Mouse (Mus musculus) G1E (cell line): ENCODE data around the gene D330020A13Rik. TPM values are rescaled to one million over a fixed set of nuclear protein-coding genes. Genes with fewer than 3 reads are reported as not detected.

Experiments
- ATAC-seq: 2 replicates; pipeline ENCODE4 v1.8.0; 2016; ENCODE audit warnings: mild to moderate bottlenecking; ENCODE audit not compliant: insufficient number of reproducible peaks, poor library complexity, low FRiP score, severe bottlenecking; ENCODE audit errors: extremely low read depth
- DNase-seq: peaks from one replicate; pipeline ENCODE4 v3.0.0; 2012; ENCODE audit warnings: low spot score
- H3K27me3 ChIP-seq: 2 replicates; pipeline ENCODE4 v1.6.1; 2012; ENCODE audit warnings: mild to moderate bottlenecking, low read length, inconsistent platforms; ENCODE audit not compliant: insufficient read depth
- H3K36me3 ChIP-seq: replicated peaks from 2 replicates; pipeline ENCODE3; 2012; ENCODE audit warnings: mild to moderate bottlenecking, inconsistent platforms
- H3K4me1 ChIP-seq: 2 replicates; pipeline ENCODE4 v1.6.1; 2012; ENCODE audit warnings: low read depth, low read length, inconsistent platforms, mixed read lengths; ENCODE audit not compliant: insufficient read depth
- H3K4me3 ChIP-seq: 2 replicates; pipeline ENCODE4 v1.5.1; 2012; ENCODE audit warnings: low read depth, mild to moderate bottlenecking, inconsistent platforms, low read length, moderate library complexity, mixed read lengths
- H3K9me3 ChIP-seq: replicated peaks from 2 replicates; pipeline ENCODE4 v1.6.1; 2012; ENCODE audit warnings: inconsistent platforms
- CTCF ChIP-seq: IDR thresholded peaks from 2 replicates; pipeline ENCODE4 v1.5.1; 2012; ENCODE audit warnings: low read depth, low read length, inconsistent platforms, mixed read lengths
- GATA1 ChIP-seq: IDR thresholded peaks from 2 replicates; pipeline ENCODE4 v1.6.1; 2012; ENCODE audit warnings: borderline replicate concordance, low read length, inconsistent platforms, mixed read lengths
- GATA2 ChIP-seq: IDR thresholded peaks from 2 replicates; pipeline ENCODE4 v1.6.1; 2012; ENCODE audit warnings: low read depth, low read length, inconsistent platforms, borderline replicate concordance
- POLR2AphosphoS5 ChIP-seq: IDR thresholded peaks from 2 replicates; pipeline ENCODE4 v1.6.1; 2012; ENCODE audit warnings: low read depth, low read length, inconsistent platforms; ENCODE audit not compliant: insufficient replicate concordance
- TAL1 ChIP-seq: conservative IDR thresholded peaks from 2 replicates; pipeline ENCODE4 v1.6.1; 2012; ENCODE audit warnings: low read depth, low read length, inconsistent platforms, mixed read lengths
- polyA plus RNA-seq: library from polyadenylated mRNA; stranded (reverse); fragments of >175 nt; gene quantifications from 2 replicates; pipeline ENCODE4 v1.2.3, GENCODE M21; 2012
- total RNA-seq, 2 experiments: library from RNA; stranded (forward) in 1 of 2; stranded (reverse) in 1 of 2; fragments of 200-1000 nt in 1 of 2; fragments of >200 nt in 1 of 2; fragmentation: Nextera tagmentation in 1 of 2; gene quantifications; 2 replicates each; pipeline ENCODE4 v1.2.3; 2014 to 2017

The D330020A13Rik gene
- total and polyA plus RNA-seq, 3 experiments = not detected

DNA sequence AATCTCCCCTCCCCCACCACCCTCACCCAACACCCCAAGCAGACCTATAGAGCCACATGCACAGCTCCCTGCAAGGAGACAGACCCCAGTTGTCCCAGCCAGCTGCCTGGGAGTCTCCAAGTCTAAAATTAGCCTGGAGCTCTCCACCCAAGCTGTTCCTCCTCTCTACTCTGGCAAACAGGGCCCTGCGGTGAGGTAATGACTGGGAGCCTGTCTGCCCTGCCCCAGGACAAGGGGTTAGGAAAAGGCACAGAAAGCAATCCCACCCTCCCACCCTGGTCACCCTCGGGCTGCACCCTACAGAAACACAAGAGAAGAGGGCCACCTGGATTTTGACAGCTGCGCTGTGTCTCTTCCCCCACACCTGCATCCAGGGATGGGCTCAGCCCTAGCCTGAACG is 19.3 kb upstream of the D330020A13Rik start:
- Histone ChIP-seq H3K9me3 (no peaks in the 10 kb centered on the region), H3K4me3 (no peak overlapping the region), H3K4me1 (0 out of 2 replicates have a peak, but pooled peaks cover 3% of the 10 kb centered on the region), H3K36me3 (no peaks in the 10 kb centered on the region), H3K27me3 (peaks cover 12% of the 10 kb centered on the region)
- no peak for ATAC-seq
- TF ChIP-seq POLR2AphosphoS5 = no peak
- no peak for TF ChIP-seq CTCF
- no peak for TF ChIP-seq TAL1
- no peak for TF ChIP-seq GATA2
- TF ChIP-seq GATA1 = no peak
- DNase-seq = no peak

DNA sequence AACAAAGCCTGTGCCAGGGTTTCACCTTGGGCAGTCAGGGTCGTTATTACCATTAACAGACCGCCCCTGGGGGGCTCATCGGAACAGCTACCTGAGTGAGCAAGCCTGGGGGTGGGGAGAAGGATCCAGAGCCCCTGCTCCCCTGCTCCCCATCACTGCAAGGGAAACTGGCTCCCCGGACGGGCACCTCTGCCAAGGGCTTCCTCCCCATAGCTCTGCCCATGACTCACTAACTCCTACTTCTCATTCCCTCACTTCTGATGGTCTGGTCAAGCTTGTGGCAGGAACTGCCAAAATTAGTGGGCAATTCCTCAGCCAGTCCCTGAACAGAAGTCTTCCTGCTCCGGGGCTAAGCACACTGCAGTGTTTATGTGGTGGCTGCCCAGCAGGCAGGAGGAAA is 18.9 kb upstream of the D330020A13Rik start:
- Histone ChIP-seq H3K36me3 (no peaks in the 10 kb centered on the region), H3K4me1 (0 out of 2 replicates have a peak, but pooled peaks cover 3% of the 10 kb centered on the region), H3K4me3 (no peak overlapping the region), H3K27me3 (peaks cover 13% of the 10 kb centered on the region), H3K9me3 (no peaks in the 10 kb centered on the region)
- ATAC-seq (no peak), DNase-seq (no peak)
- TF ChIP-seq TAL1 (no peak), GATA2 (no peak), POLR2AphosphoS5 (no peak), GATA1 (no peak)

DNA sequence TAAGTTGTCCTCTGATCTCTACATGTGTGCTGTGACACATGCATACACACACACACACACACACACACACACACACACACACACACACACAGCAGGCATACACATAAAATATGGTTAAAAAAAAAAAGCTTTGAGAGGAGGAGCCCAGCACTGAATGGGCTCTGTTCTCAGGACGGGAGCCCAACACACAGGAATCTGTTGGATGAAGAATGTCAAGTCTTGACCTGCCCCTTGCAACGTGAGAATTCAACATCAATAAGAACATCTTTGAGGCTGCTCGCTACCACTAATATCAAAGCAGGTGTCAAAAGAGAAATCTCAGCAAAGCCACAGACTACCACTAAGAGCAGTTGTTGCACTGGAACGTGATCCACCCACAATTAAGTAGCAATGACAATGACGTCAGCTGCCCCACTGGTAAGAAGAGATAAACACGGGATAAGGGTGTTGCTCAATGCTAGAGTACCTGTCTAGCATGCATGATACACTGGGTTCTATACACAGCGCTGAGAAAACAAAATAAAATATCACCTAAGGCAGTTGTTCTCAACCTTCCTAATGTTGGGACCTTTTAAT is 17.2 kb upstream of the D330020A13Rik start:
- H3K27me3 ChIP-seq = peaks cover 16% of the 10 kb centered on the region
- H3K4me3 ChIP-seq = no peak overlapping the region
- H3K9me3 ChIP-seq = no peaks in the 10 kb centered on the region
- DNase-seq (no peak), ATAC-seq (no peak)
- 0 out of 2 replicates have a peak, but pooled peaks cover 3% of the 10 kb centered on the region for H3K4me1 ChIP-seq
- TF ChIP-seq GATA1 = no peak
- no peak for TF ChIP-seq CTCF
- TF ChIP-seq POLR2AphosphoS5 = no peak
- TF ChIP-seq TAL1 = no peak
- no peak for TF ChIP-seq GATA2
- no peaks in the 10 kb centered on the region for H3K36me3 ChIP-seq

DNA sequence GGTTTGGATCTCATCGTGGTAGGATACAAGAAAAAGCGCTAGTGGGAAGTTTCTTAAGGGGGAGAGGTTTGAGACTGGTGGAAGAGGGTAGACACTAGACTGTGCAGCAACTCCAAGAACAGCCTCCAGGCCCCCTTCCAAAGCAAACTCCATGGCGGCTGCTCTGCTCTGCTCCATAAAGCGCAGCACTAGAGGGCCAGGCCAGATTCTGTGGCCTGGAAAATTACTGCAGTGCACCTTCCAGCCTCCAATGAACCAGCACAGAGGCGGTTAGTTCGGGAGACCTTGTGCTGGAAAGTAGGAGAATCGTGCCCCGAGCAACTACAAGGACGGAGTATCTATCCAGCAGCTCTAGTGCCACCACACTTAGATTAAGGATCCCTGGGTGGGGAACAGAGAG is 6.9 kb upstream of the D330020A13Rik start:
- Histone ChIP-seq H3K4me3 (no peak overlapping the region), H3K4me1 (no peaks in the 10 kb centered on the region), H3K36me3 (no peaks in the 10 kb centered on the region), H3K27me3 (peaks cover 12% of the 10 kb centered on the region; the same call in 1 of the 2 replicates), H3K9me3 (no peaks in the 10 kb centered on the region)
- no peak for TF ChIP-seq GATA1
- TF ChIP-seq POLR2AphosphoS5 = no peak
- no peak for TF ChIP-seq TAL1
- TF ChIP-seq GATA2 = no peak
- no peak for TF ChIP-seq CTCF
- ATAC-seq (no peak), DNase-seq (no peak)

DNA sequence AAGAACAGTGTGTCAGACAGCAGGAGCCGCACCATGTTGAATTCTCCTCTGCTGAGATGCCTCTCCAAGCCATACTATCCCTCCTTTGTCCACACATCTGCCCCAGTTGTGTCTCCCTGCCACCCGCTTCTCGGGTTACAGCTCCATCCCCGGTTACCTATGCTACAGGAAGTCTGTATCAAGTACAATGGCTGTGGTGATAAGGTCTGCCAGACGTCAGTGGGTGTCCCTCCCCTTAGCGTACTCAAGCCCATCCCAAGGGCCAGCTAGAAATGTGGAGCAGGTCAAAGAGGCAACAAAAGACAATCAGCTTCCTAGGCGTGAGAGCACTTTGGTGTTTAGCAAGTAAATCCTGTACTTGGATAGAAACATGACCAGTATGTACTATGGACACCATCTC is 5.6 kb upstream of the D330020A13Rik start:
- no peak for ATAC-seq
- Histone ChIP-seq H3K36me3 (no peaks in the 10 kb centered on the region), H3K27me3 (peaks cover 8% of the 10 kb centered on the region; the same call in 1 of the 2 replicates), H3K4me3 (no peak overlapping the region), H3K9me3 (no peaks in the 10 kb centered on the region), H3K4me1 (no peaks in the 10 kb centered on the region)
- DNase-seq = no peak
- TF ChIP-seq TAL1 (no peak), GATA2 (no peak), POLR2AphosphoS5 (no peak), CTCF (no peak), GATA1 (no peak)

DNA sequence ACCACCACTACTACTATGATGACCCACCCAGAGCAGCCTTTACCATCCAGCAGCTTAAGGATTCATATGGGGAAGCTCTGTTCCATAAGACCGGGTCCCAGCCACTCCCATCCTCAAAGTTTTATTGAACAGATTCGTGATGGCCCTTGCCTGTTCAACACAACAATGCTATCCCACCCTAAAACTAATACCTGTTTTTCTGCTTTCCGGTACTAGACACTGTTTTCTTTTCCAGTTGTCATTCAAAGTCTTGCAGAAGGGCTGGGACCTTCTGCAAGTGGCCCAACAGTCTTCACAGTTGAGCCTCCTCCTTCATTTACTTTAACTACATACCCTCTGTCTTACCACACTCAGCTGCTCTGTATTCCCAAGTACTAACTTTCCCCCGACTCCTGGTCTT is 4.7 kb upstream of the D330020A13Rik start:
- TF ChIP-seq GATA2 (no peak), POLR2AphosphoS5 (no peak), CTCF (no peak)
- no peak for DNase-seq
- Histone ChIP-seq H3K27me3 (peaks cover 16% of the 10 kb centered on the region; the same call in 1 of the 2 replicates), H3K4me1 (peaks cover 2% of the 10 kb centered on the region; the same call in 1 of the 2 replicates), H3K9me3 (no peaks in the 10 kb centered on the region), H3K36me3 (no peaks in the 10 kb centered on the region), H3K4me3 (no peak overlapping the region)
- ATAC-seq = no peak

GRCm38 (mm10) chr6:120291396-120292009 is 2.7 kb upstream of the D330020A13Rik start:
- H3K4me1 ChIP-seq = peaks cover 5% of the 10 kb centered on the region; the same call in 1 of the 2 replicates
- no peak overlapping the region for H3K4me3 ChIP-seq
- H3K36me3 ChIP-seq = no peaks in the 10 kb centered on the region
- DNase-seq = no peak
- no peak for TF ChIP-seq TAL1
- TF ChIP-seq GATA1 = no peak
- TF ChIP-seq POLR2AphosphoS5 = no peak
- TF ChIP-seq GATA2 = no peak
- TF ChIP-seq CTCF = no peak
- no peak for ATAC-seq
- H3K9me3 ChIP-seq = no peaks in the 10 kb centered on the region
- H3K27me3 ChIP-seq = peaks cover 21% of the 10 kb centered on the region; the same call in 1 of the 2 replicates
